Mouse (Mus musculus) CH12.LX (cell line): ENCODE data around the gene Plxna2.

Experiments
- BHLHE40 ChIP-seq: IDR thresholded peaks from 2 replicates; pipeline ENCODE4 v1.6.1; 2011; ENCODE audit warnings: mild to moderate bottlenecking, low read depth, low read length, improper control_type of control experiment
- CTCF ChIP-seq, 2 experiments: IDR thresholded peaks in 1 of 2; conservative IDR thresholded peaks in 1 of 2; 2 replicates each; pipeline ENCODE4 v1.5.1; 2011 to 2012; ENCODE audit warnings: low read depth in 2 of 2, low read length in 2 of 2, improper control_type of control experiment in 1 of 2, inconsistent platforms in 1 of 2, mild to moderate bottlenecking in 1 of 2, moderate library complexity in 1 of 2
- EP300 ChIP-seq: IDR thresholded peaks from 2 replicates; pipeline ENCODE4 v1.6.1; 2011; ENCODE audit warnings: low read length, improper control_type of control experiment
- ETS1 ChIP-seq: conservative IDR thresholded peaks from 2 replicates; pipeline ENCODE4 v1.6.1; 2012; ENCODE audit warnings: low read depth, mild to moderate bottlenecking, inconsistent platforms, low read length, improper control_type of control experiment, moderate library complexity
- MXI1 ChIP-seq: IDR thresholded peaks from 2 replicates; pipeline ENCODE4 v1.6.1; 2011; ENCODE audit warnings: mild to moderate bottlenecking, low read depth, low read length, improper control_type of control experiment
- POLR2AphosphoS2 ChIP-seq: IDR thresholded peaks from 2 replicates; pipeline ENCODE4 v1.6.1; 2011; ENCODE audit warnings: low read depth, low read length, improper control_type of control experiment
- USF2 ChIP-seq: conservative IDR thresholded peaks from 2 replicates; pipeline ENCODE4 v1.6.1; 2011; ENCODE audit warnings: low read depth, low read length, improper control_type of control experiment

DNA sequence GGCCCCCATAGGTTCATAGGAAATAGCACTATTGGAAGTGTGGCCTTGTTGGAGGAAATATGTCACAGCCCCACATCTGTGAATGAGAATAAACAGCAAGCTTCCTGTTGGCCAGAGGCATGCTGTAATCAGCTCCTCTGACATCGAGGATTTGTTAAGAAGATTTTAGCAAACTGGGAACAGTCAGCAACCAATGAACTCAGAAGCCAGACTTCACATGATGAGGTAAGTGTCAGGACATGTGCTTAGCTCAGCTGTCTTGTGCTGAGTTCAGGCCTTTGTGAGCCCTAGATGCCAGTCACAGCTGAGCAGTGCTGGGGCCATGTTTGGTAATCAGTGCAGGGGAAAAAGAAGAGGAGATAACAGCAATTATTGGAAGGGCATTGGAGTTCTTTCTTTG is 69.7 kb downstream of the Plxna2 start:
- TF ChIP-seq EP300 (no peak), CTCF (conservative IDR thresholded peaks at IDR 0.05 in 1 of 2, IDR thresholded peaks at IDR 0.05 in 1 of 2; ENCODE audit: low read depth in 2 of 2, low read length in 2 of 2) (no peak), ETS1 (no peak), POLR2AphosphoS2 (no peak), BHLHE40 (no peak), USF2 (no peak), MXI1 (no peak)
